Comparison of ENCODE assay signal across 18 mouse cellular contexts in the genomic region with DNA sequence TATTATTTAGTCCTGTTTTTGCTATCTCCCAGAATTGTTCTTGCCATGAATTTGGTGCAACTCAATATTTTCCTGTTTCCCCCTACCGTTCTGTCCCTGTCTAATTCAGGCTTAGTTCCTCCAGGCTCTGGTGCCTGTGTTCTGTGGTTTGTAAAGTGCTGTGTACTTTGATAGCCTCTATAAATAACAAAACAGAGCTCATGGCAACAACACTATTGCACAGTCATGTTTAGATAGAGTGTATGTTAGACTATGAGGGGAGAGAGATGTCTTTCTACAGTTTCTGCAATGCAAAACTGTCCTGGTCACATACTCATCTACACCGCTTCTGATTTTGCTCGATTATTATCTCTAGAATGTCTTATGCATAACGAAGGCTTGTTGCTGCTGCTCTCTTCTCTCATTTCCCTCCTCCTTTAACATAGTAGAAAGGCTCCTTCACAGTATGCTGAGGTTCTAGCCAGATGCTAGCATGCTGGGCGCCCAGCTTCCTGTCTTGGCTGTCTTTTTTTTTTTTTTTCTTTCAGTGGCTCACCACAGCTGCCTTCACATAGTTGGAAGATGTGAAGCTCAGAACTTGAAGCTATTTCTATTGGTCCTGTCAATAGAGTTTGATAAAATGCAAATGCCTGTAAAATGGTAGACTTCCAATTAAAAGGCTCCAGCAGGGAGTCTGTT.
A peak's percentile ranks its signal among the peaks of the same experiment; 100 is the strongest.
DNase-seq lines count a peak whose midpoint lies in the region; ATAC-seq and TF ChIP-seq lines count a peak whose summit lies in the region.
"Had no signal": no experiment of that assay in that cellular context is flagged by ENCODE, and none has a peak within 500 bp of the region (broad histone marks: within the 10 kb centered on the region; RNA-seq: fewer than 3 reads in every experiment).

No protein-coding gene starts in this region.

- peak; percentile 39 for DNase-seq in brain, embryonic 14.5 days (ENCODE audit: low read depth)
- peak; percentile 46 for DNase-seq in naive thymus-derived CD4-positive, alpha-beta T cell, adult 2 months (ENCODE audit: low read depth)
- DNase-seq in right cerebral cortex, adult 18-20 months = no peak
- DNase-seq in kidney, postnatal 25 days = no peak
- DNase-seq in forebrain, embryonic 11.5 days (ENCODE audit: low spot score) = no peak
- DNase-seq: cerebellum, adult 18-20 months; gastrocnemius, adult 2 months; kidney, postnatal 4 days; retina, postnatal 1 day had no signal

- H3K9me3 ChIP-seq in midbrain, embryonic 16.5 days (replicated peaks; ENCODE audit: control insufficient read depth, low read length, poor library complexity, severe bottlenecking) = no peaks in the 10 kb centered on the region
- no peaks in the 10 kb centered on the region for H3K9me3 ChIP-seq in midbrain, embryonic 13.5 days
- no peaks in the 10 kb centered on the region for H3K9me3 ChIP-seq in forebrain, embryonic 11.5 days (ENCODE audit: control insufficient read depth, low read length)
- H3K9me3 ChIP-seq: forebrain, embryonic 10.5 days; G1E; heart, embryonic 13.5 days; intestine, embryonic 15.5 days; lung, embryonic 15.5 days; midbrain, embryonic 12.5 days; neural tube, embryonic 12.5 days had no signal

- no peaks in the 10 kb centered on the region; the same call in 1 of the 2 replicates for H3K4me1 ChIP-seq in midbrain, embryonic 16.5 days (ENCODE audit: control insufficient read depth, insufficient read depth, low read length)
- H3K4me1 ChIP-seq in midbrain, embryonic 13.5 days (replicated peaks) = peaks cover 17% of the 10 kb centered on the region
- H3K4me1 ChIP-seq in forebrain, embryonic 11.5 days (replicated peaks; ENCODE audit: control insufficient read depth, insufficient read depth, low read length) = no peaks in the 10 kb centered on the region
- H3K4me1 ChIP-seq: intestine, embryonic 15.5 days; lung, embryonic 15.5 days had no signal

- H3K4me2 ChIP-seq in midbrain, embryonic 16.5 days (ENCODE audit: low read length) = no peak overlapping the region
- no peak overlapping the region for H3K4me2 ChIP-seq in midbrain, embryonic 13.5 days (replicated peaks)
- H3K4me2 ChIP-seq in forebrain, embryonic 11.5 days (ENCODE audit: low read depth, low read length, severe bottlenecking) = no peak overlapping the region
- H3K4me2 ChIP-seq: heart, embryonic 13.5 days; intestine, embryonic 15.5 days; lung, embryonic 15.5 days; midbrain, embryonic 12.5 days; neural tube, embryonic 12.5 days had no signal

- ATAC-seq in midbrain, embryonic 16.5 days = no peak
- no peak for ATAC-seq in midbrain, embryonic 13.5 days
- ATAC-seq in forebrain, embryonic 11.5 days (replicated peaks; ENCODE audit: low FRiP score) = no peak
- ATAC-seq: intestine, embryonic 15.5 days had no signal

- no peak for TF ChIP-seq POLR2A in brain, embryonic 14.5 days (IDR thresholded peaks at IDR 0.05; ENCODE audit: borderline replicate concordance, extremely low read depth, insufficient read depth, insufficient read length, poor library complexity, severe bottlenecking)

- 82% methylated on average over 5 of the region's 5 CpGs for WGBS in midbrain, embryonic 16.5 days
- WGBS in midbrain, embryonic 13.5 days = 91% methylated on average over 5 of the region's 5 CpGs
- WGBS in forebrain, embryonic 11.5 days = 84% methylated on average over 5 of the region's 5 CpGs

- H3K9ac ChIP-seq in midbrain, embryonic 16.5 days (ENCODE audit: low read depth, low read length) = no peak overlapping the region
- no peak overlapping the region for H3K9ac ChIP-seq in midbrain, embryonic 13.5 days (replicated peaks)
- H3K9ac ChIP-seq in forebrain, embryonic 11.5 days (ENCODE audit: low read length) = no peak overlapping the region
- H3K9ac ChIP-seq: heart, embryonic 13.5 days; intestine, embryonic 15.5 days; lung, embryonic 15.5 days; midbrain, embryonic 12.5 days; neural tube, embryonic 12.5 days had no signal

- H3K4me3 ChIP-seq in midbrain, embryonic 16.5 days (ENCODE audit: low read depth, low read length) = no peak overlapping the region
- H3K4me3 ChIP-seq in midbrain, embryonic 13.5 days (replicated peaks) = no peak overlapping the region
- H3K4me3 ChIP-seq in forebrain, embryonic 11.5 days (ENCODE audit: low read depth, low read length) = no peak overlapping the region
- H3K4me3 ChIP-seq: forebrain, embryonic 10.5 days; gastrocnemius, adult 2 months; heart, embryonic 13.5 days; intestine, embryonic 15.5 days; lung, embryonic 15.5 days; midbrain, embryonic 12.5 days; neural tube, embryonic 12.5 days had no signal

- no peaks in the 10 kb centered on the region for H3K27me3 ChIP-seq in midbrain, embryonic 16.5 days (ENCODE audit: control insufficient read depth, insufficient read depth, low read depth, low read length)
- no peaks in the 10 kb centered on the region for H3K27me3 ChIP-seq in midbrain, embryonic 13.5 days
- H3K27me3 ChIP-seq in forebrain, embryonic 11.5 days (ENCODE audit: control insufficient read depth, insufficient read depth, low read length) = no peaks in the 10 kb centered on the region
- H3K27me3 ChIP-seq: heart, embryonic 13.5 days; intestine, embryonic 15.5 days; lung, embryonic 15.5 days; midbrain, embryonic 12.5 days; neural tube, embryonic 12.5 days had no signal

- TF ChIP-seq CTCF in brain, embryonic 14.5 days (IDR thresholded peaks at IDR 0.05; ENCODE audit: borderline replicate concordance, extremely low read depth, insufficient read depth, insufficient read length) = no peak

- H3K36me3 ChIP-seq in midbrain, embryonic 16.5 days (ENCODE audit: control insufficient read depth, insufficient read depth, low read length) = no peaks in the 10 kb centered on the region
- no peaks in the 10 kb centered on the region for H3K36me3 ChIP-seq in midbrain, embryonic 13.5 days
- H3K36me3 ChIP-seq in forebrain, embryonic 11.5 days (ENCODE audit: control insufficient read depth, insufficient read depth, low read length) = no peaks in the 10 kb centered on the region
- H3K36me3 ChIP-seq: intestine, embryonic 15.5 days; lung, embryonic 15.5 days; midbrain, embryonic 12.5 days; neural tube, embryonic 12.5 days had no signal

- H3K27ac ChIP-seq in midbrain, embryonic 16.5 days (ENCODE audit: low read length) = 0 out of 2 replicates have a peak overlapping the region, but pooled peaks have one; percentile 15
- H3K27ac ChIP-seq in midbrain, embryonic 13.5 days = no peak overlapping the region
- no peak overlapping the region for H3K27ac ChIP-seq in forebrain, embryonic 11.5 days (ENCODE audit: low read depth, low read length)
- H3K27ac ChIP-seq: forebrain, embryonic 10.5 days; gastrocnemius, adult 2 months; heart, embryonic 13.5 days; intestine, embryonic 15.5 days; lung, embryonic 15.5 days; midbrain, embryonic 12.5 days; neural tube, embryonic 12.5 days had no signal

Comparison
In these comparisons a context has a peak if more than half of its experiments do, and no peak if none do; other contexts are left out.
1. DNase-seq: peak in brain, embryonic 14.5 days (single experiment) and naive thymus-derived CD4-positive, alpha-beta T cell, adult 2 months (single experiment); none in right cerebral cortex, adult 18-20 months (single experiment), kidney, postnatal 25 days (0 of 2) and forebrain, embryonic 11.5 days (single experiment).